Mouse (Mus musculus) CH12F3 (cell line): ENCODE data around the gene Nomo1.

ENCODE experiments used
- in situ Hi-C: fragments of 300-500 bp; cut with MboI; formaldehyde crosslinking; loops from 2 replicates; pipeline ENCODE4 v1.14.3; 2020; ENCODE audit warnings: low sequenced_read_pairs

The Nomo1 gene

DNA sequence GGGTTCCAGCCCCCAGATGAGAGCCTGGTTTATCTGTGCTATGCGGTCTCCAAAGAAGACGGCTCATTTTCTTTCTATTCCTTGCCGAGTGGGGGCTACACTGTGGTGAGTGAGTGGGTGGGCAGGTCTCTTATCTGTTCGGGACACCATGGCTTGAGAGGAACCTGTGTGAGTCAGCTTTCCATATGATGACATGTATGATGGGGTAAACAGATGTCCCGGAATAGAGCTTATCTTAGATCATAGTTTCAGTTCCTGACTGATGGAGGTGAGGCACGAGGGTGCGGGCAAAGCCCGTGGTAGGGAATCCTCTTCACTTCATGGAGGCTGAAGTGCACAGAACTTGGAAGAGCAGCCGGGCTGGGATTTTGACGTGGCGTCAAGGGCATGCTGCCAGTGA, 12.4 kb downstream of the Nomo1 start:
- in situ Hi-C loops, result no loop called here

DNA sequence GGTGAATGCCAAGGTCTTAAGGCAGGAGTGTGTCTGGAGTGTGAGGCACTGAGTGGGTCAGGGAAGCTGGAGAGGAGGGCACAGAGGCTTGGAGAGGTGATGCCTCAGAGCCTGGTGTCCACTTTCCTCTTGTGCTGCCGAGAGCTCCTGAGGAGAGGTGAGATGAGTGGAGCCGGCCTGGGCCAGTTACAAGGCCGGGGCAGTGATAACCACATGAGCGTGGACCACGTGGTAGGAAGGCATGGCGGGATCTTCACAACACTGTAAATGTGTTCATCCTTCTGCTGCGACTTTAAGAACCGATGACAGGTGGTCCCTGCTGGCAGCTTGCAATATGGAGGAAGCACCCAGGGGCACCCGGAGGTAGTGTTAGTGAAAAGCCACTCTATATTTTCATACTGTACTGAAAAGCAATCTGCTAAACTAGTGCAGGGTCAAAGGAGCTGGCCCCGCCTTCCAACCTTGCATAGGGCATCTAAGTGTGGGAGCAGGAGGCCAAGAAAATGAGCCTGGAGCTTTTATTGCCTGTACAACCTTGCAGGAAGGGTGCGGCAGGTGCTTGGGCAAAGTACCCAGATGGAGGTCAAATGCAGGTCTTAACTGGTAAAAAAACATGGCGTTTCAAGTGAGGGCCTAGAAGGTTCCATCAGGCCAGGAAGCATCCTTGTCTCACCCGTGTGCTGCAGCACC, 14.5 kb downstream of the Nomo1 start:
- in situ Hi-C loops, result no loop called here

DNA sequence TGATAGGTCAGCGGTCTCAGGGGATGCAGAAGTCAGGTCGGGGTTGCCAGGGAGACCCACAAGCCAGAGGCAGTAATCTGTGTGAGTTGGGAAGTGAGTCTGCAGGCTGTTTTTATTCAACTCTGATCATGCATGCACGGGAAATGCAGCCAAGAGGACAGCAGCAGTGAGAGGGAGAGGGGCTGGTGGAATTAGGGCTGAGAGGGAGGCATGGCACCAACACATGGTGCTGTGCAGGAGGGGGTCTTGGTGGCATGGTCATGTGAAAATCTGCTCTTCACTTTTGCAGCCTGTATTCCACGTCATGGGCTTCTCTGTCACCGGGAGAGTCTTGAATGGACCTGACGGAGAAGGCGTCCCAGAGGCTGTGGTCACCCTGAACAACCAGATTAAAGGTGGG, 16.5 kb downstream of the Nomo1 start:
- in situ Hi-C loops, result no loop called here

DNA sequence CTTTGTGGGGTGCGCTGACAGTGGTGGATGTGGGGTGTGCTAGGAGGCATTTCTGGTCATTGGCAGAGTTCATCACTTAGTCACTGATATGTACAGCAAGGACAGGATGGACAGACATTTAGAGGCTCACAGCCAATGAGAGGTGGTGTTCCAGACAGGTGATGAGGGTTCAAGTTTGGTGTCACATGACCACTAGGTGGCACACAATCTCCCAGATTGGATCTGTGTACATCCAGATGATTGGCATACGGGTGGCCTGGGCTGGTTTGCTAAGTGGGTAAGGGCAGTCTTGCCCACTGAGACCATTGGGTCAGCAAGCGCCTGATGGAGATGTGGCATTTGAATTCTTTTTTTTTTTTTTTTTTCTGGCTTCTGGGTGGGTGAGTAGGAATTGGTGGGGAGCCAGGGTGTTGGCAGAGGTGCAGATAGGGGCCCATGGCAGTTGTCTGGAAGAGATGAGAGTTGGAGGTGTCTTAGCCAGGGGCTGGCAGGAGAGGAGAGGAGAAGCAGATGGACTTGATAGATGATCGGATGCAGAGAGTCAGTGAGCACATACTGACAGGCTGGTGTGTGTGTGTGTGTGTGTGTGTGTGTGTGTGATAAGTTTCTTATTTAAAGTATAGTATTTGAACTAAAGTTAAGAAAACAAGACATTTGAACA, 18.8 kb downstream of the Nomo1 start:
- in situ Hi-C loops, result no loop called here

DNA sequence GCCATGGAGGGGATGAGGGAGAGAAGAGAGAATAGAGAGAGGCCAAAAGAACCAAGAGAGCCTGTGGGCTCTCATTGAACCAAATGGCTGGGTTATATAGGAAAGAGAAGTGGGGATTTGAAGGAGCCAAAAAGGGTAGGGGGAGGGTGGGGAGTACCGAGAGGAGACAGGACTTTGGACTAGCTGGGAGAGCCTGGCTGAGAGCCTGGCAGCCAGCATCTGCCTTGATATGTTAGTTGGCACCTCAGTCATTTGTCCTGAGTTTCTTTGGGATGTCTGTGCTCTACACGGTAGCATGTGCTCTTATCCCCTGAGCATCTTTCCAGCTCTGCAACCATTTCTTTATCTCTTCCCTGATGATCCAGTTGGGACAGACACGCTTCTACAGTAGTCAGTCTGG, 20.1 kb downstream of the Nomo1 start:
- in situ Hi-C loops, result no loop called here

DNA sequence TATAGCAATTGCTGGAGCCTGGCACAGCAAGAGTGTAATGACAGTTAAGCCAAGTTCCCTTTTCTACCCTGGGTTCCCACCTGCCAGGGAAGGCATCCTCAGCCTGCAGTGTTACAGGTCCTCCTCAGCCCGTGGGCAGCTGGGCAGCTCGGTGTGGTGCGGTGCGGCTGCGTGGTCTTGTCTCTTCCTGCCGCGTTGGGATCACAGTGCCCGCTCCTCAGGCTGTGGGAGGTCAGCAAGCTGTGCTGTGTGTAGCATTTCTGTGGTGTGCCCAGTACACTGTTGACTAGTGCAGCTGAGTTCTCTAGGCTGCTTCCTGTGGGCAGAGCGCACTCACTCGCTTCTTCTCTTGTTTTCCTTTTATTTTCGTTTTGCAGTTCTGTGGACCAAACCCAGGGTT, 25.4 kb downstream of the Nomo1 start:
- in situ Hi-C loops, result no loop called here

DNA sequence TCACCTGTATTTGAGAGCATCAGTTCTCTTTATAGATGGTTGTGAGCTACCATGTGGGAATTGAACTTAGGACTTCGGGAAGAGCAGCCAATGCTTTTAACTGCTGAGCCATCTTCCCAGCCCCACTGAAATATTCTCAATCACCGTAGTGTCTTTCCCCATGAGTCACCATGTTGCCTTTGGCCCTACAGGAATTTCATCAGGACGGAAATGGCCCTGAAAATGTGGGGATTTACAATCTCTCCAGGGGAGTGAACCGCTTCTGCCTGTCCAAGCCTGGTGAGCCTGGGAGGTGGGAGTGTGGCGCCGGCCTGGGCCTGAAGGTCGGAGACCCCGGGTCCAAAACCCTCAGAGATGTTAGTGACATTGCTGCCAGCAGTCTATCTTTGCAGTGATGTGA, 27.2 kb downstream of the Nomo1 start:
- in situ Hi-C loops, result no loop called here

DNA sequence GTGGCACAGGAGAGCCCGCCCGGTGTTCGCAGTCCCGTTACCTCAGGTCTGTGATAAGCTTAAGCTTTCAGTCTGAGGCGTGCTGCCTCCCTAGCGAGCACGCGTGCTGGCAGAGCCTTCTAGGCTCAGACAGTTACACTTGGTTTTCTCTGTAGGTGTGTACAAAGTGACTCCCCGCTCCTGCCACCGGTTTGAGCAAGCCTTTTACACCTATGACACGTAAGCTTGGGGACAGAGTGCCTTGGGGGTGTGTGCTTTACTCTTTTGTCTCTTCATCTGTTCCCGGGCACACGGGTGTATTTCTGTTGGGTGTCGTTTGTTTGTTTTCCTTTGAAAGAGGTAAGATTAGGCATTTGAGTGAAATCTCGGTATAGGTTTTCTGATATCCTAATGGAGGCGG, 28.1 kb downstream of the Nomo1 start:
- in situ Hi-C loops, result no loop called here

DNA sequence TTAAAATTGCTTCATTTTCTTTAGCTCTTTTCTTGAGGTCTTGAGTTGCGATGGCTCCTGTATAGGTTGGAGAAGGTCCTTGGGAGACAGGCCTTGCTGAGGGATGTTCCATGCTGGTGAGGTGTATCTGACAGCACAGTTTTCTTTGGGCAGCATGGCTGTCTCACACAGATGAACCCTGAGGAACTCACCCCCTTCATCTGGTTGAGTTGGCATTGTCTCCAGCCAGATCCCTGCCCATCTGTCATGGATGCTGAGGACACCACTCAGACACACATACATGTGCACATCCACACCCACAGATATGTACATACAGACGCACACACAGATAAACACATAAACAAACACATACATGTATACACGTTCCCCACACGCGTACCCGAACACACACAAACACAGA, 29.8 kb downstream of the Nomo1 start:
- in situ Hi-C loops, result no loop called here

DNA sequence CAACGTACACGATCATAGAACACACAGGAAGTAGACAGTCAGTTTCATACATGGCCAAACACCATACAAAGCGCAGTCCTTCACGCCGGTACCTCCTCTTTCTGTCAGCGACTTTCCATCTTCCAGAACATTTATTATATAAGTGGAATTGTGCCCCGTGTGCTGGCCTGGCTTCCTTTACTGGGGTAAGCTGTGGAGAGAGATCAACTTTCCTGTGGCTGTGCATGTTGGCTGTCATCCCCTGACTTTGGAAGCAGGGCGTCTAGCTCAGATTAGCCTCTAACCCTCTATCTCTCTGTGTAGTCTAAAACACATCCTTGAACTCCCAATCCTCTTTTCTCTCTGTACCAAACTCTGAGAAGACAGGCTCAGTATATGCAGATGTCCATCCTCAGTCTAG, 35.3 kb downstream of the Nomo1 start:
- in situ Hi-C loops, result no loop called here

DNA sequence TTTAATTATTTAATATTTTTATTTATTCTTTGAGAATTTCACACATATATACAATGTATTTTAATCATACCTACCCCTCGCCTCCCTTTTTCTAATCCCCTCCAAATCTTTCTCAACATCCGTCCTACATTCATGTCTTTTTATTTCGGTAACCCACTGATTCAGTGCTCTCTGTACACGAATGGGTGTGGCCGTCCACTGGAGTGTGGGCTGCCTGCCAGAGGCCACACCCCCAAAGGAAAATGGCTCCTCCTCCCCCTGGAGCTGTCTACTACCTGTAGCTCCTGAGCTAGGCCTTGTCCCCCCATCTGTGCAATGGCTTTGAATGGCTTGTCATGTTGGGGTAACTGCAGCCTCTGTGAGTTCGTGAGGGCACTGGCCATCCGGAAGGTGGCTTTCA, 43.3 kb downstream of the Nomo1 start:
- in situ Hi-C loops, result no loop called here

DNA sequence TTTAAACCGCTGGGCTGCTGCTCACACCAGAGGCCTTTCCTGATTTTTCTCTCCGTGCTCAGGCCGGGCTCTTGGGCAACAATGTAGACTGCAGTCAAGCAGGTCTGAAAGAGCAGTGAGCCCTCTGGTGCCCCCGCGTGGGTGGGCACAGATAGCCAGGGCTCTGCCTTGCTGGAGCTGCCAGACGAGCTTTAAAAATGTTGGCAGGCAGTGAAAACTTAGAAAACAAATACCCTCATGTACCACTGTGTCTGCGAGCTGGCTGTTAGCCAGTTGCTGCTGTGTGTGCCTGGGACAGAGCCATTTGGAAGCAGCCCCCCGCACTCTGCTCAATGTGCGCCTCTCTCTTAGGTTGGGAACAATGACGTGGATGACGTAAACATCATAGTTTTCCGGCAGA, 44.2 kb downstream of the Nomo1 start:
- in situ Hi-C loops, result no loop called here

DNA sequence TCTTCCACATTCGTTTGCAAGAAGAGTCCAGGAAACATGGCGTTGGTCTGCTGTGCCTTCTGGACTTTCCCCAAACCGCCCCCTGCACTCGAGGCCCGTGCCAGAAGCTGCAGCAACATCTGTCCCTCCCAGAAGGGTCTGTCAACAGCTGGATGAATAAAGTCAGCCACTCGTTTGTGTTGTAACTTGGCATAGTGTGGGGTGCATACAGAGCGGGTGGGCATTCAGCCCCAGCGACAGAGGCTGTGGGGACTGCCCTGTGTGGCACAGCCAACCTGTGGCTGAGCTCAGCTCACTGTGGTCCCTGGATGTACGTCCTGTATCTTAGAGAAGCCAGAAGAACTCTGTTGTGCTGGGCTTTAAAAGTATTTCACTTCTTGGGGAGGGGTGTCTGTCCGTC, 50.5 kb downstream of the Nomo1 start:
- in situ Hi-C loops, result no loop called here

DNA sequence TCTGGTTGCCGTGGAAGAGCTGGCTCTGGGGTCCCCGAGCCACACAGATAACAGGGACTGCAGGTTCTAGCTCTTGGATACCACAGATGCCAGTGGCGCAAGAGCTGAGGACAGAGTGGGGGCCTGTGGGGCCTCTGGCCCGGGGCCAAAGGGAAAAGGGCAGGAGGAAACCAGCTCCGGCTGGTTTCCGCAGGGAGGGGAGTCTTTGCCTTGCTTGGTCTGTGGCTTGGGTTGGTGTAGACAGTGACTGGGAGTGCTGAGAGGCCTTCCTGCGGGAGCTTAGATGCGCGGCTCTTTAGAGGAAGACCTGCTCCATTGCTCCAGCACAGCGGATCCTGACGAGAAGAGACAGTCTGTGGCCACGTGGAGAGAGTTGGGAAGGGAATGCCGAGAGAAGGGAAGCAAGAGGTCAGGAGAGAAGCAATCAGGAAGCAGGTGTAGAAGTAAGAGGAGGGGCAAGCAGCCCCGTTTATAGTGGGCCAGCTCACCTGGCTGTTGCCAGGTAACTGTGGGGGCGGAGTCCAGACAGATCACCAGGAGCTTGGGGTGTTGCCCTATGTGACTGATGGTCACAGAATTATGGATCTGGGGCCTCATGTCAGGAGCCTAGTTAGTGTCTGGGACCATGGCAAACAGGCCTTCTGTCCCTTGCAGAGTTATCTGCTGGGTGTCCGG, 51.5 kb downstream of the Nomo1 start:
- in situ Hi-C loops, result no loop called here

DNA sequence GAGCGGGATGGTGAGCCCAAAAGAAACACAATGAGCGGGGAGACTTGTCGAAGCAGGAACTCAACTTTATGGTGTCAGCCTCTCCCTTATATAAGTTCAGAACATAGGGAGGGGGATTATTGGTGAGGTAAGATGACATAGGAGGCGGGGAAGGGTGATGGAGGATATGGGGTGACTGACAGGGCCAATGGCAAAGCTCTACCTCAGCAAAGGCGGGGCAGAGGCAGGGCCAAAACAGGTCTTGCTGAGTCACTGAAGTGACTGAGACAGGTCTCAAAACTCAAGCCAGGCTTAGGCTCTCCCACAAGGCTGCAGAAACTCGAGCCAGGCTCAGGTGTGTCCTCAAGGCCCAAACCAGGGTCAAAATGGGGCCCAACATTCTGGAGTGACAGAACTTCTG, 52.9 kb downstream of the Nomo1 start:
- in situ Hi-C loops, result no loop called here

DNA sequence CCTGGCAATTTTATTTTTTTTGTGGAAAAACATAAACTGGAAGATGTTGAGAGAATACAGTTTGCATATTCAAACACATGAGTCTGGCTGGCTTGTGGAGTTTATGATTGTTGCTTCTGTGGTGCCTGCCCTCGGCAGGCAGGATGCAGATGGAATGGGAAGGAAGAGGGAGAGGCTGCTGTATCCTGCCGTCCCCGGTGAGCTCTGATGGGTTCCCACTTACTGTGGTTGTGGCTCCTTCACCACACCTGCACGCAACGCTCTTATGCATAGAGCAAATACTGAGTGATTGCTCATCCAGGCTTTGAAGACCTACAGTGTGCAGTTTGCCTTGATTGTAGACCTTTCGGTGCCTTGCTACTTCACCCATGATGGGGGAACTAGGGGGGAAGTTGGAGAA, 54.7 kb downstream of the Nomo1 start:
- in situ Hi-C loops, result no loop called here

DNA sequence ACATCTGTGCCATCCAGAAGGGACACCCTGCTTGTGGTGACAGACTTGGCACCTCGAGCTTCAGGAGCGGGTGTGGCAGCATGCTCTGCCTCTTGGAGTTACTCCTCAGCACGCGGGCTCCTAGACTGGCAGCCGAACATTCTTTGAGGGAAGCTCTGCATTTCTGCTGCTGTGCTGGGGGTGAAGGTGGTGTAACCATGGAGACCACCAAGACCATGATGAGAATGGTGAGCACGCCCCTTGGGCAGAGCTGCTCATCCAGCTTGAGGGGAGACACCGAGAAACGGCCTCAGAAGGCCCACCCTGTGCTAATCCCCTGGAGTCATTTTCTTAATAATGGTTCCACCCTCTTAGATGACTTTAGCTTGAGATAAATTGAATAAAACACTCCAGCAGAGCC, 59.3 kb downstream of the Nomo1 start:
- in situ Hi-C loops, result loop anchor here (10.0 kb wide), 1 partner anchor 102 kb away; no protein-coding TSS in a partner anchor

DNA sequence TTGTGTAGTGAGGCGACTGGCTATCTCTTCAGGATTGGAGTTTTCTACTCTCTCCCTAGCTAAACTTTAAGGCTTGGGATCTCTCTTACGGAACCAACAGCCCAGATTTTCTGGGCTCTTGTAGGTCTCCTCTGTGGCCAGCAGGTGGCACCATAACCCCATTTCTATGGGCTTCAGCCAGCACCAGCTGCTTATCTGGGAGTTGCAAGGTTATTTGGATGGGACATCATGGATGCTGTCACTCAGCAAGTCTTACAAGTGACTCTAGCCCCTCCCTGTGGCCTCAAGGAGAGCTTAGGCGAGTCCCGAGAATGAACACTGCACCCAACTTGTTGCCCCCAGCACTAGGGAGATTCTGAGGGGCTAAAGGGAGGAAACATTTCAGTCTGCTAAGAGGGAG, 62.6 kb downstream of the Nomo1 start:
- in situ Hi-C loops, result loop anchor here (10.0 kb wide), 1 partner anchor 99 kb away; no protein-coding TSS in a partner anchor

DNA sequence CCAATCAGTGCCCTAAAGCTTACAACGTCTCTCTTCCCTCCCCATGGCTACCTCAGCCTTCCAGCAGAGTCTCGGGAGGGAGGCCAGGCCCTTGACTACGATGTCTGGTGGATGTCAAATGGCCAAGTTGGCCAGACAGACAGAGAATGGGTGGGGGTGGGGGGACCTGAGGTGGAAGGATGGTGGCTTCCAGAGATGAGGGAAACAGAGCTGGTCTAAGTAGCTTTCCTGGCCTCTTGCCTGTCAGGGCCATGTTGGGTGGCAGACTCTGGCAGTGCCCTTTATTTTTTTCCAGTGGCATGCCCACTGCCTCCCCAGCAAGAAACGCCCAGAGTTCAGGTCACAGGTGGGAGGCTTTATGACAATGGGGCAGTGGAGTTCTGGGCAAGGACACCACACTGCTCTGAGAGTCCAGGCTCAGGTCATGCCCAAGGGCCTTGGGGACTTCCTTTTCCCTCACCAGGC, 63.9 kb downstream of the Nomo1 start:
- in situ Hi-C loops, result loop anchor here (10.0 kb wide), 1 partner anchor 97 kb away; no protein-coding TSS in a partner anchor

DNA sequence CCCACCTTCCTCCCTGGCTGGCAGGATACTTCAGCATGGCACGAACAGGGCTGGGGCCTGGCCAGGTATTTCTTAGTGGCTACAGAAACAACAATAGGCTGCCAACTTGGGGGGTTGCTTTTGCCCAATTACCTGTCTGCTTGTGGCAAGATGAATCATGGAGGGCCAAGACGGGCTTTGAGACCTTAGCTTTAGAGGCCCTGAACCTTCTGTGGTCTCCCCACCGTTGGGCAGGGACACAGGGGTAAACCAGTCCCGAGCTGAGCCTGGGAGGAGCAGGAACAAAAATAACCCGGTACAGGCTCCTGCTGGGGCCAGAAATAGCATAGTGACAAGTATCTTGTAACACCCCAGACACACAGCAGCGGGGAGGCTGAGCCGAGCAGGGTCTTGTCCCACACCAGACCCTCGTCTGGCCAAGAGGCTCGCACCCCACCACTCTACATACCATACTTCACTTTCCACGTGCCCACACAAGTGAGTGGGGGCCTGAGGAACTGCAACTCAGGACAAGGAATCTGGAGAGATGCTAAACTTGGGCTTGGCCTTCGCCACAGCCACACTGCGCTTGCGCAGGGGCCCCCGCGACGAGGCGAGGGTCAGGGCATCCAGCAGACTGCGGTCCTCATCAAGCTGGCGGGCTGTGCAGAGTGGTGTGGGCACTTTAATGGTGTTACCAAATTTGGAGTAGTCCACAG, 64.9 kb downstream of the Nomo1 start:
- in situ Hi-C loops, result loop anchor here (10.0 kb wide), 1 partner anchor 96 kb away; no protein-coding TSS in a partner anchor

DNA sequence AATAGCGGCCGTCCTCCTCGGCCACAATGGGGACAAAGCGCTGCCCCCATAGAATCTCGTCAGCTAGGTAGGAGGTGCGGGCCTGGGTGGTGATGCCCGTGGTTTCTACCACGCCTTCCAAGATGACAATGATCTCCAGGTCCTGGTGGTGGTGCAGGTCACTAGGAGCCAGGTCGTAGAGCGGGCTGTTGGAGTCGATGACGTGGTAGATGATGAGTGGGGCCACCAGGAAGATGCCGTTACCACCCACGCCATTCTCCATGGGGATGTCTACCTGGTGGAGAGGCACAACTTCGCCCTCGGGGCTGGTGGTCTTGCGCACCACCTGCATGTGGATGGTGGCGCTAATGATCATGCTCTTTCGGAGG, 65.4 kb downstream of the Nomo1 start:
- in situ Hi-C loops, result loop anchor here (10.0 kb wide), 1 partner anchor 96 kb away; no protein-coding TSS in a partner anchor
